Mouse (Mus musculus) hindbrain, embryonic 13.5 days (tissue): ENCODE measurements around the gene Gclc. TPM values are rescaled to one million over a fixed set of nuclear protein-coding genes. Genes with fewer than 3 reads are reported as not detected.
A peak's percentile ranks its signal among the peaks of the same experiment; 100 is the strongest.

Experiments used
- ATAC-seq: fragments of 200-750 bp; cut with Nextera tagmentation; 2 replicates; pipeline ENCODE4 v1.8.0; 2017; ENCODE audit warnings: moderate TSS enrichment; ENCODE audit not compliant: low FRiP score
- H3K27ac ChIP-seq: fragments of 300-500 bp; sonication (generic); 2 replicates; pipeline ENCODE4 v1.5.1; 2015; ENCODE audit warnings: inconsistent platforms, mild to moderate bottlenecking, moderate library complexity
- H3K27me3 ChIP-seq: fragments of 300-500 bp; sonication (generic); 2 replicates; pipeline ENCODE4 v1.6.1; 2015; ENCODE audit warnings: mild to moderate bottlenecking, inconsistent platforms
- H3K36me3 ChIP-seq: fragments of 300-500 bp; sonication (generic); 2 replicates; pipeline ENCODE4 v1.6.1; 2015; ENCODE audit warnings: mild to moderate bottlenecking, inconsistent platforms
- H3K4me1 ChIP-seq: fragments of 300-500 bp; sonication (generic); replicated peaks from 2 replicates; pipeline ENCODE4 v1.6.1; 2015; ENCODE audit warnings: inconsistent platforms
- H3K4me2 ChIP-seq: fragments of 300-500 bp; sonication (generic); 2 replicates; pipeline ENCODE4 v1.6.1; 2015; ENCODE audit warnings: inconsistent platforms, mild to moderate bottlenecking, moderate library complexity
- H3K4me3 ChIP-seq: fragments of 300-500 bp; sonication (generic); 2 replicates; pipeline ENCODE4 v1.5.1; 2015; ENCODE audit warnings: mild to moderate bottlenecking, inconsistent platforms
- H3K9ac ChIP-seq: fragments of 300-500 bp; sonication (generic); 2 replicates; pipeline ENCODE4 v1.6.1; 2015; ENCODE audit warnings: mild to moderate bottlenecking, inconsistent platforms
- H3K9me3 ChIP-seq: fragments of 300-500 bp; sonication (generic); 2 replicates; pipeline ENCODE4 v1.6.1; 2016; ENCODE audit warnings: inconsistent platforms
- WGBS: fragments of 180-500 bp; shearing (Covaris S2); methylation state at CpG from one replicate; pipeline ENCODE4 v1.1.7; 2015; 5-methylcytosine and 5-hydroxymethylcytosine counted together
- polyA plus RNA-seq: library from polyadenylated mRNA; unstranded; fragments of >200 nt; fragmentation: Nextera tagmentation; extraction: Ambion mirVana; gene quantifications from 2 replicates; pipeline ENCODE4 v1.2.1, GENCODE M21; 2015

The Gclc gene
- polyA plus RNA-seq, 1 experiment from 2014 or later, result 16.4 TPM

DNA sequence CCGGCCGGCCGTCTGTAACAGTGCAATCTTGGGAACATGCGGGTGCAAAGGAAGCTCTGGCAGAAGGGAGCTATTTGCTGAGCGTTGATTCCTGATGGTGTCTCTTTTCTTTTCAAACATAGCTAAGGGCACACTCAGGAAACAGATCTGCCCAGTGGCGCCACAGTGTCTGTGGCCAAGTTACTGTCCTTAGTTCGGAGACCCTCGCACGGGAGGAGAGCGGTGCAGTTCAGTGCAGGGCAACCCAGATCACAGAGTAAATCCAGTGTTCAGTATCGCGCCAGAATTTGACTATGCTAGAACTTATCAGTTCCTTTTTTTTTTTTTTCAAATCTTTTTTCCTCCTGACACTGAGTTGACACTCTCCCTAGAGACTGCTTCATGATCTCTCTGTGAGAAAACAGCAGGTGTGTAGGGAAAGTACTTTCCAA is 3.2 kb upstream of the Gclc start:
- WGBS, result 1% methylated on average over 12 of the region's 12 CpGs
- peak overlapping the region; percentile 90 for H3K27ac ChIP-seq
- H3K4me2 ChIP-seq, result peak overlapping the region; percentile 78
- peak overlapping the region; percentile 76 for H3K9ac ChIP-seq
- H3K36me3 ChIP-seq, result no peaks in the 10 kb centered on the region
- H3K27me3 ChIP-seq, result 0 out of 2 replicates have a peak, but pooled peaks cover 3% of the 10 kb centered on the region
- ATAC-seq, result no peak; the same call in 1 of the 2 replicates
- peaks cover 25% of the 10 kb centered on the region for H3K4me1 ChIP-seq
- no peaks in the 10 kb centered on the region for H3K9me3 ChIP-seq
- peak overlapping the region; percentile 64 for H3K4me3 ChIP-seq

DNA sequence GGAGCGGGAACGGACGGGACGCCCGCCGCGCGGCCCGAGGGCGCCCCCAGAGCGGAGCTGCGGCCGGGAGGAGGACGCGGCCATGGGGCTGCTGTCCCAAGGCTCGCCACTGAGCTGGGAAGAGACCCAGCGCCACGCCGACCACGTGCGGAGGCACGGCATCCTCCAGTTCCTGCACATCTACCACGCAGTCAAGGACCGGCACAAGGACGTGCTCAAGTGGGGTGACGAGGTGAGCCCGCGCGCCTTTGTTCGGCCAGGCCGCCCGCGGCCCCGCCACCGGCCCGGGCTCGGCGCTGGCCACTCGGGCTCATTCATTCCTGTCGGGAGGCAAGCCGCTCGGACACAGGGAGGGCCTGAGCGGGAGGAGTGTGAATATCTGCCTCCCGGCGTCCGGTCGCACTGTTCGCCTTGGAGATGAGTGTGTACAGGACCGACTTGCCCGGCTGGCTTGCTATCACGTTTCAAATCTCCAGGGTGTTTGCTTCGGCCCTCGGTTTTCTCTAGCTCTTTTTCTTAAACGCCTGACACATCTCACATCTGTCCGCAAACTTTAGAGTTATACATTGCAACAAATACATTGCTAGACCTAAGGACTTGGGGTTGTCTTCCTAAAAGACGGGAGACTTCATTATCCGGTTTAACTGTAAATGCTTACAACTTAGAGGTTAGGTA is 530 bp downstream of the Gclc start:
- H3K4me1 ChIP-seq, result peaks cover 28% of the 10 kb centered on the region
- no peaks in the 10 kb centered on the region for H3K9me3 ChIP-seq
- ATAC-seq, result peak; percentile 81
- under 1% methylated on average over 54 of the region's 57 CpGs for WGBS
- H3K36me3 ChIP-seq, result no peaks in the 10 kb centered on the region
- H3K27me3 ChIP-seq, result 0 out of 2 replicates have a peak, but pooled peaks cover 3% of the 10 kb centered on the region
- H3K4me3 ChIP-seq, result peak overlapping the region; percentile 85
- H3K4me2 ChIP-seq, result peak overlapping the region; percentile 74
- H3K9ac ChIP-seq, result peak overlapping the region; percentile 85
- H3K27ac ChIP-seq, result peak overlapping the region; percentile 92

DNA sequence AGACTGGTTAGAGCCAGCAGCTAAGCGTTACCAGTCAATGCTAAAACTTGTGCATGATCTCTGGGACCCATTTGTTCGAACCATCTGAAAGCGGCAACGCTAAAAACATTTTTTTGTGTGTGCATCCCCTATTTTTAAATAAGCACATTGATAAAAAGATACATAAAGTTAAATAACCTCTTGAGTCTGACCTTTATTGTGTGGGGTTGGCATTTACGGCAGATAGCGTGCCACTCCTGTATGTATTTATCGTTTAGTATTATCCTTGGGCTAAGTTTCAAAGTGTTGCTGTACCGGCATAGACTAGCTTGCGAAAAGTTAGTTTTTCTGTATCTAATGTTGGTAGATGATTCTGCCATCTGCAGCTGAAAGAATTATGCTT is 1.1 kb downstream of the Gclc start:
- no peaks in the 10 kb centered on the region for H3K36me3 ChIP-seq
- H3K9me3 ChIP-seq, result no peaks in the 10 kb centered on the region
- ATAC-seq, result no peak
- H3K4me1 ChIP-seq, result peaks cover 24% of the 10 kb centered on the region
- H3K27ac ChIP-seq, result no peak overlapping the region
- 0 out of 2 replicates have a peak, but pooled peaks cover 3% of the 10 kb centered on the region for H3K27me3 ChIP-seq
- 14% methylated on average over 9 of the region's 9 CpGs for WGBS
- peak overlapping the region; percentile 74 for H3K4me2 ChIP-seq
- H3K4me3 ChIP-seq, result peak overlapping the region; percentile 85
- peak overlapping the region; percentile 85 for H3K9ac ChIP-seq

DNA sequence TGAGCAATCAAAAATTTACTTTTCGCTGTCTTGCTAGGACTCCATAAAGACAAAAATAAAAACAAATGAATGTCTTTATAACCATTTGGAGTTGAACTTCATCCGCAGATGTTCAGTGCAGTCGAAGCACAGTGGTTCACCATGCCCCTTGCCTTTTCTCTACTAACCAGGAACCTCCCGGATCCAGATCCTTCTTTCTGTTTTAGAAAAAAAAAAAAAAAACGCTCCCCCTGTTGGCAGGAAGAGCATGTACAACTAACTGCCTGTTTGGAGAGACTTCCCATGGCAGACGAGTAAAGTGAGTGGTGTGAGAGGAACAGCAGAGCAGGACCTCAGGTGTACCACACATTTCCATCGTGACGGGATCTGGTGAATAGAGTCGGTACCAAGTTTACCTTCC is 1.7 kb downstream of the Gclc start:
- no peak for ATAC-seq

DNA sequence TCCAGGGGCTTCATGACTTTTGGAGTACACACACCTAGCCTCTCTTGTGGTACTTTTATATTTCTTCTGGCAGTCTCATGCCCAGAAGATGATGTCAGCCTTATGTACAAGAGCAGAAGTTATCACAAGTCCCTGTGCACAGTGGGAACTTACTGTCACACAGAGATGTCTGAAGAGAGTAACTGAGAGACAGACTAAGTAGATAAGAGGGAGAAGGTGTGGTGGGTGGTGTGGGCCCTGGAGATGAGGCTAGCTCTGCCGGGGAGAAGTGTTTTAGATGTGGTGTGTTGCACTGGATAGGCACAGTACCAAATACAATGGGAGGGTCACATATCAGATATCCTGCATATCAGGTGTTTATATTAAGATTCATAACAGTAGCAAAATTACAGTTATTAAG is 3.0 kb downstream of the Gclc start:
- Histone ChIP-seq H3K4me1 (peaks cover 19% of the 10 kb centered on the region), H3K27ac (no peak overlapping the region), H3K9me3 (no peaks in the 10 kb centered on the region), H3K4me2 (no peak overlapping the region), H3K9ac (no peak overlapping the region), H3K27me3 (0 out of 2 replicates have a peak, but pooled peaks cover 3% of the 10 kb centered on the region), H3K36me3 (no peaks in the 10 kb centered on the region), H3K4me3 (no peak overlapping the region)
- 83% methylated on average over 1 of the region's 1 CpGs for WGBS
- no peak for ATAC-seq

More for the DNA sequence above, 1.7 kb downstream of the Gclc start:
- Histone ChIP-seq H3K27me3 (0 out of 2 replicates have a peak, but pooled peaks cover 3% of the 10 kb centered on the region), H3K9me3 (no peaks in the 10 kb centered on the region), H3K4me1 (peaks cover 23% of the 10 kb centered on the region), H3K27ac (no peak overlapping the region), H3K9ac (no peak overlapping the region), H3K4me3 (peak overlapping the region; percentile 85), H3K4me2 (peak overlapping the region; percentile 74), H3K36me3 (no peaks in the 10 kb centered on the region)
- WGBS, result 34% methylated on average over 9 of the region's 9 CpGs

DNA sequence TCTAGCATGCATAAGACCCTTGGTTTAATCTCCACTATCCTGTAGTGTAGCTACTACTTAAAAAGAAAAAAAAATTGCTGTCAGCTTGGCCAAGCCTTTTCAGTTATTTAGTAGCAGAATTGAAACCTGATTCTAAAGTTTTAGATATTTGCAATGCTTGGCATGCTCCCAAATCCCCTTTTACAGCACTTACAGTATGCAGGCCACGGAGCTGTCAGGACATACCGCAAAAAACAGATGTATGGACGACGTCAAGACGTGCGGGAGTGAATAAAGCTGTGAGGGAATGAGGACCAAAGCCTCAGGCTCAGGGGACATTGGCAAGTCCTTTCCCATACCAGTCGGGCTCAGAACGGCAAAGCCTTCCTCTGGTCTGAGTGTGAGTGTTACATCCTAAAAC is 4.1 kb downstream of the Gclc start:
- Histone ChIP-seq H3K4me1 (peaks cover 19% of the 10 kb centered on the region), H3K27ac (no peak overlapping the region), H3K9me3 (no peaks in the 10 kb centered on the region), H3K4me2 (no peak overlapping the region), H3K36me3 (peaks cover 4% of the 10 kb centered on the region), H3K9ac (no peak overlapping the region), H3K27me3 (no peaks in the 10 kb centered on the region), H3K4me3 (no peak overlapping the region)
- WGBS, result 78% methylated on average over 8 of the region's 8 CpGs
- no peak for ATAC-seq

DNA sequence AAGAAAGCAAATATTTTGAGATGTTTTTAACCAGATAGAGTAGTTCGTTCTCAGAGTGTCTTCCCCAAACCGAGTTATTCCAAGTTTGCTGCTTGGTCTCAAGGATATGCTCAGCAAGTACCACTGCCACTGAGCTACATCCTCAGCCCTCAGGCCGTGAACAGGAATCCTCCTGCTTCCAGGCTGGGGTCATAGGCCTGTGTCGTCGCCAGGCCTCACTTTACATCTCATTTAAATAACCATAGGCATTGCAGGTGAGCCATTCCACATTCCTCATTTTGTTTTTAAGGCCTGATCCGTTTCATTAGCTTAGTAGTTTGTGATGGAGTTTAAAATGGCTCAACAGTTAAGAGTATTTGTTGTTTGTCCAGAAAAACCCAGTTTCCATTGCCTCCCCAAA is 4.8 kb downstream of the Gclc start:
- H3K36me3 ChIP-seq, result peaks cover 11% of the 10 kb centered on the region
- no peaks in the 10 kb centered on the region for H3K27me3 ChIP-seq
- no peak overlapping the region for H3K4me2 ChIP-seq
- no peaks in the 10 kb centered on the region for H3K9me3 ChIP-seq
- H3K4me3 ChIP-seq, result no peak overlapping the region
- H3K9ac ChIP-seq, result no peak overlapping the region
- peaks cover 16% of the 10 kb centered on the region for H3K4me1 ChIP-seq
- H3K27ac ChIP-seq, result no peak overlapping the region
- 52% methylated on average over 6 of the region's 6 CpGs for WGBS
- no peak for ATAC-seq

DNA sequence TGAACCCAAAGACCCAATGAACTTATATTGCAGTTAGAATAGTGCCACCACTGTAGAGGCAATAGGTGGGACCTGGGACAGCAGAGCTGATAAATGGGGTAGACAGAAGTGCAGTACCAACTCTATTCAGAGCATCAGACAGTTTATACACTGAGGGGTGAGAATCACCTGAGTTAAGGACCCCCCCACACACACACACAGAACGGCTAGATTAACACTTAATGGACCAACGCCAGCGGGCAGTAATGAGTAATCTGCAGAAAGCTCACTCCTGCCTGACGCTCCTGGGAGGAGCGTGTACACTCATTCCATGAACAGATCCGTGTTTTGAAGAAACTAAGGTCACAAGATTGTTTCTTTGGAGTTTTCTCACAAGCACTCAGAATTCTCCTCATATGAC is 5.4 kb downstream of the Gclc start:
- H3K4me2 ChIP-seq, result no peak overlapping the region
- WGBS, result 85% methylated on average over 6 of the region's 6 CpGs
- no peaks in the 10 kb centered on the region for H3K9me3 ChIP-seq
- no peak overlapping the region for H3K27ac ChIP-seq
- H3K4me3 ChIP-seq, result no peak overlapping the region
- no peaks in the 10 kb centered on the region for H3K27me3 ChIP-seq
- no peak overlapping the region for H3K9ac ChIP-seq
- H3K36me3 ChIP-seq, result peaks cover 16% of the 10 kb centered on the region
- H3K4me1 ChIP-seq, result peaks cover 16% of the 10 kb centered on the region
- ATAC-seq, result no peak

DNA sequence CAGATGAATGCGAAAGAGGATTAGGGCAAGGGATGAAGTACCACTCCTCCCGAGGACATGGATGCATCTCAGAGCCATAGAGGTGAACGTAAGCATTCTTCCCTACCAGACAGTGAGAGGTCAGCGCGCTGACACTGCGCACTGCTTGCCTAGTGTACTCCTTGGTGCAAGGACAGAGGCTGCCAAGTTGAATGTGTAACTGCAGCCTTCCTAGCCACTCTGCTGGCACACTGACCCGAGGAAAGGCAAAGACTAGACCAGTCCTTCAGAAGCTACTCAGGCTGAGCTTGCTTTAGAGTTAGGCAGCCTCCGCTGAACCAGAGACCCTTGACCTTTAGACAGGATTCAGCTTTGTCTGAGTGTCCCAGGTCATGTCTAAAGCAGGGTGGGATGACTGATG is 11.9 kb downstream of the Gclc start:
- 85% methylated on average over 8 of the region's 8 CpGs for WGBS

DNA sequence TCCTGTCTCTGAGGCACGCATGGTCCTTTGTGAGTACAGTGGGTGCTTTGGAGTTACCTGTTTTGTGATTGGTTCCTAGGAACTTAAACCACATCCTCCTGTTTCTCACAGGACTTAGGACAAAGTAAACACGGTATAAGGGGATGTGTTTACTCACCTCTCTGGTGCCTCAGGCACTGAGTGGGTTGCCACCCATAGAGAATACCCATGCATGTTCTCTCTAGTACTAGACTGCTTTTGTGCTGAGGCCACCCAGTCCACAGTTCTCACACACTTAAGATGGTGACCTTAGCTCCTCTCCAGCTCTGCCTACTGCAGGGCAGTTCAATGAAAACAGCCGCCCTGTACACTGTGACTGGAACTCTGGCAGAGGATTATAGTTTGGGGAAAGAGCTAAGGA is 12.4 kb downstream of the Gclc start:
- Histone ChIP-seq H3K4me3 (no peak overlapping the region), H3K27ac (no peak overlapping the region), H3K9ac (no peak overlapping the region), H3K9me3 (no peaks in the 10 kb centered on the region), H3K27me3 (no peaks in the 10 kb centered on the region), H3K4me1 (peaks cover 12% of the 10 kb centered on the region), H3K4me2 (no peak overlapping the region), H3K36me3 (peaks cover 29% of the 10 kb centered on the region)
- WGBS, result 81% methylated on average over 3 of the region's 3 CpGs
- no peak for ATAC-seq

More for the DNA sequence above, 11.9 kb downstream of the Gclc start:
- ATAC-seq, result no peak
- H3K9ac ChIP-seq, result no peak overlapping the region
- no peaks in the 10 kb centered on the region for H3K27me3 ChIP-seq
- no peak overlapping the region for H3K4me2 ChIP-seq
- H3K4me1 ChIP-seq, result peaks cover 6% of the 10 kb centered on the region
- no peaks in the 10 kb centered on the region for H3K9me3 ChIP-seq
- H3K36me3 ChIP-seq, result peaks cover 29% of the 10 kb centered on the region
- no peak overlapping the region for H3K4me3 ChIP-seq
- no peak overlapping the region for H3K27ac ChIP-seq

DNA sequence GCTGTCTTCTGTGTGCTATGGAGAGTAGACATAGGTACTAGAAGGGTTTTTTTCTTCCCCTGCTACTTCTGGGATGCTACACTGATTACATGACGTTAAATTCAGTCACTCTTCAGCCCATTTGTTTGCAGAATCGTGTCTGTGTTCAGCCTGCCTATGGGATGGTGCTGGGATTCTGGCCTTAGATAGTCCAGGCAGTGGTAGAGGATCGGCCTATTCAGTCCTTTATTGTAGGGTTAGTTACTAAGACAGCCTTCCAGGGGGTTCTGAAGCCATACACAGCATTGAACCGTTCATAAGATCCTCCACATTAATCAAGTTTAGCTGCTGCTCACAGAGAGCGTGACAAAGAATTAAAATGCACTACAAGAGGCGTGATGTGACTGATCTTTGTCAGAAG is 16.6 kb downstream of the Gclc start:
- peaks cover 13% of the 10 kb centered on the region for H3K36me3 ChIP-seq
- no peaks in the 10 kb centered on the region for H3K9me3 ChIP-seq
- H3K27ac ChIP-seq, result peak overlapping the region; percentile 18; the same call in 1 of the 2 replicates
- 20% methylated on average over 6 of the region's 6 CpGs for WGBS
- peaks cover 16% of the 10 kb centered on the region for H3K4me1 ChIP-seq
- H3K4me3 ChIP-seq, result 0 out of 2 replicates have a peak overlapping the region, but pooled peaks have one; percentile 2
- no peak overlapping the region for H3K9ac ChIP-seq
- H3K27me3 ChIP-seq, result no peaks in the 10 kb centered on the region
- ATAC-seq, result peak; percentile 22
- H3K4me2 ChIP-seq, result peak overlapping the region; percentile 34

DNA sequence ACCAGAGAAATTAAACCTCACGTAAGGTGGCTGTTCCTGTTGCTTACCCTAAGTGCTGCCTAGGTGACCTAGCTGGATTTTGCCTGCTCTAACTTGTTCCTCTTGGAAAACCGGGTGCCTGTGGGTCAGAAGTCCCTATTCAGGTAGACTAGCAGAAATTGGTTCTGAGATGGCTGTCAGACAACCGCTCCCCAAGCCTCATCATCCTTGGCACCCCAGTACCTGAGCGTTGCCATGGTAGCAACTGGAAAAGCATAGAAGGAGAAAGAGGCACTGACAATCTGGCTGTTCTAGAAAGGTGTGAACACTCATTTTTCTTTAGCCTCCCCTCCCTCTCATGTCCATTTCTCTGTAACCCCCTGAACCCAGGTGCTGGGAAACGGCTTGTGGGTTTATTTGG is 17.0 kb downstream of the Gclc start:
- Histone ChIP-seq H3K4me3 (peak overlapping the region; percentile 2; the same call in 1 of the 2 replicates), H3K27me3 (no peaks in the 10 kb centered on the region), H3K9me3 (no peaks in the 10 kb centered on the region), H3K4me1 (peaks cover 16% of the 10 kb centered on the region), H3K9ac (peak overlapping the region; percentile 49; the same call in 1 of the 2 replicates), H3K27ac (no peak overlapping the region), H3K4me2 (peak overlapping the region; percentile 34), H3K36me3 (peaks cover 13% of the 10 kb centered on the region)
- 46% methylated on average over 5 of the region's 5 CpGs for WGBS
- peak; percentile 55 for ATAC-seq
